Mouse (Mus musculus): Measurements from ENCODE around the gene Mkln1.

Gene Mkln1

GRCm38 (mm10) chr6:31398431-31399205, at the start of gene Mkln1:
TSS of gene Mkln1 (plus strand) at chr6:31398735.
- peak; percentile 91 to 94 for DNase-seq

GRCm38 (mm10) chr6:31356444-31357191, 41.9 kb upstream of the Mkln1 start:
- no peak for DNase-seq

- peak; percentile 31 to 32 for DNase-seq
Measured at GRCm38 (mm10) chr6:31357286-31357685, 41.2 kb upstream of the Mkln1 start.

GRCm38 (mm10) chr6:31362617-31363016, 35.9 kb upstream of the Mkln1 start:
- DNase-seq: no peak

GRCm38 (mm10) chr6:31364399-31364798, 34.1 kb upstream of the Mkln1 start:
- no peak for DNase-seq

GRCm38 (mm10) chr6:31367947-31368346, 30.6 kb upstream of the Mkln1 start:
- no peak for DNase-seq

- DNase-seq: no peak
Measured at GRCm38 (mm10) chr6:31368559-31368958, 30.0 kb upstream of the Mkln1 start.

GRCm38 (mm10) chr6:31369875-31370274, 28.7 kb upstream of the Mkln1 start:
- peak; percentile 43 to 78 for DNase-seq

- DNase-seq: peak in 1 of 2 experiments; percentile 23
Measured at GRCm38 (mm10) chr6:31370550-31371061, 27.9 kb upstream of the Mkln1 start.

GRCm38 (mm10) chr6:31371140-31371539, 27.4 kb upstream of the Mkln1 start:
- DNase-seq: no peak

GRCm38 (mm10) chr6:31372620-31373019, 25.9 kb upstream of the Mkln1 start:
- no peak for DNase-seq

GRCm38 (mm10) chr6:31373084-31373673, 25.4 kb upstream of the Mkln1 start:
- no peak for DNase-seq

- DNase-seq: no peak
Measured at GRCm38 (mm10) chr6:31382989-31383388, 15.5 kb upstream of the Mkln1 start.

GRCm38 (mm10) chr6:31384794-31385193, 13.7 kb upstream of the Mkln1 start:
- DNase-seq: no peak

GRCm38 (mm10) chr6:31385281-31386145, 13.0 kb upstream of the Mkln1 start:
- DNase-seq: peak; percentile 49 to 62

GRCm38 (mm10) chr6:31389716-31390115, 8.8 kb upstream of the Mkln1 start:
- DNase-seq: no peak

- DNase-seq: no peak
Measured at GRCm38 (mm10) chr6:31390243-31390981, 8.1 kb upstream of the Mkln1 start.

- DNase-seq: no peak
Measured at GRCm38 (mm10) chr6:31392871-31393270, 5.7 kb upstream of the Mkln1 start.

- DNase-seq: no peak
Measured at GRCm38 (mm10) chr6:31396118-31396517, 2.4 kb upstream of the Mkln1 start.

- no peak for DNase-seq
Measured at GRCm38 (mm10) chr6:31397308-31397707, 1.2 kb upstream of the Mkln1 start.

GRCm38 (mm10) chr6:31397775-31398430, 632 bp upstream of the Mkln1 start:
- DNase-seq: peak in 1 of 2 experiments; percentile 22
